Mouse (Mus musculus): ENCODE data around the gene Neto2. TPM values are rescaled to one million over a fixed set of nuclear protein-coding genes. Genes with fewer than 3 reads are reported as not detected.

The Neto2 gene
- 9.2 and 10.2 TPM in 2 replicates for polyA plus RNA-seq (2015; fragmentation: Nextera tagmentation; extraction: Ambion mirVana)

DNA sequence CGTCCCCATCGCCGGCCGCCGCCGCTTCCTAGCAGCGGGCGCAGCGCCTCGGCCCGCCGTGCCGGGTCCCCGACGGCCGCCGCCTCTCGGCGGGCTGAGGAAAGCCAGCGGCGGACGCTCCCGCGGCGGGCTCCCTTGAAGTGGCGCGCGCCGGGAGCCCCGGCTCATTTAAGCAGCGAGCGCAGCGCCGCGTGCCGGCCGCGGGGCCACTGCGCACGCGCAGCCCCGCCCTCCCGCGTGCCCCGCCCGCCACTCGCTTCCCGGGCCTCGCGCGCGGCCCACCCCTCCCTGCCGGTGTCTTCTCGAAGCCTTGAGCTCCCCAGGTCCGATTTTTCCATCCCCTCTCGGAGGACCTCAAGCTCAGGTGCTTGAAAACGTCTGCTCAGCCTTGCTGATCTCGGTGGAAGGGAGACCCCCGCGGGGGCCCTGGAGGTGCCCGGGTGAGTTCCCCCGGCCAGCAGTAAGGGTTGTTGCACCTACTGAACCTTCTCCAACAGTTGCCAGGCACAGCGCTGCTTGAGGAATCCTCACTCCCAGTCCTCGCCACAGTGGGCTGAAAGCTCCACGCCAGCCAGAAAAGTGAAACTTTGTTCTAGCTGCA is at the start of gene Neto2:
Gene Neto2, minus strand, starts transcription at position 174 of the 601 bp plus-strand sequence.
- Histone ChIP-seq H3K9ac (peak within 1 kb of the TSS; percentile 86), H3K27me3 (peaks cover 20% of the 10 kb centered on the region), H3K9me3 (no peaks in the 10 kb centered on the region), H3K4me1 (peaks cover 5% of the 10 kb centered on the region; the same call in 1 of the 2 replicates), H3K4me2 (peak within 1 kb of the TSS; percentile 87), H3K27ac (peak within 1 kb of the TSS; percentile 87), H3K36me3 (no peaks in the 10 kb centered on the region), H3K4me3 (peak within 1 kb of the TSS; percentile 73)
- ATAC-seq (ENCODE audit: insufficient number of reproducible peaks, insufficient read depth, low FRiP score, low TSS enrichment, low read depth): peak; percentile 89
- 6% methylated on average over 43 of the region's 65 CpGs for WGBS

DNA sequence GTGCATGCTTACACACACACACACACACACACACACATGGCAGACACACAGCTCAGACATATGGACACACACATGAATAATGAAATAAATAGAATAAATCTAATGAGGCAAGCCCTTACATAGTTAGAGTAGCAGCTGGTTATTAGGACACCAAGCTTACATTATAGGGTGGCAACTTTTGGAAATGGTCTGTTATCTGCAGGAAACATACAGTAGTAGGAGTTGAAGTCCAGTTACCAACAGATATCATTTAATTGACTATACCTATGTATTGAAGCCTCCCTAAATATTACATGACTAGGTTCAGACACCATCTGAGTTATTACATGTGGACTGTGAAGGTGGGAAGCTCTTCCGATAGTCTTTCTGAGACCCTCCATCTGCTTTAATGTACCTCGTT is 44.3 kb upstream of the Neto2 start:
- no peak overlapping the region for H3K27ac ChIP-seq
- H3K27me3 ChIP-seq: no peaks in the 10 kb centered on the region
- H3K4me2 ChIP-seq: no peak overlapping the region
- no peak overlapping the region for H3K9ac ChIP-seq
- no peaks in the 10 kb centered on the region for H3K4me1 ChIP-seq
- no peaks in the 10 kb centered on the region for H3K9me3 ChIP-seq
- H3K36me3 ChIP-seq: peaks cover 9% of the 10 kb centered on the region; the same call in 1 of the 2 replicates
- ATAC-seq (ENCODE audit: insufficient number of reproducible peaks, insufficient read depth, low FRiP score, low TSS enrichment, low read depth): no peak
- 90% methylated on average over 2 of the region's 2 CpGs for WGBS
- no peak overlapping the region for H3K4me3 ChIP-seq

DNA sequence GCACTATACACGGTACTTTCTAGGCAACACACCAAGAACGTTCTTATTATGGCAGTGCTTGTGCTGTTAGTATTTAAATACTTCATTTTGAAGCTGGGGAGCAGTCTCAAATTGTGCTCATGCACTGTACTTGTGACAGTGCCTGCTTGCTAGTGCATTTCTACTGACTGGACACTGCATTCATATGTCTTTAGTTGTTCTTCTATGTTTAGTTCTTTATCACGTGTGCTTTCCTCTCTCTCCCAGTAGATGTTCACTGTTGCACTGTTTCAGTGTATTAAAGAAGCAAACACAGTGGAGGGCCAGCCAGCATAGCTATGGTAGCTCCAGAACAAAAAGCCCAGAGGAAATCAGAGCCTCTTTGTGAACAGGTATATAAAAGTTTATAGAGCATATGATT is 29.8 kb upstream of the Neto2 start:
- 90% methylated on average over 3 of the region's 3 CpGs for WGBS
- no peaks in the 10 kb centered on the region for H3K9me3 ChIP-seq

DNA sequence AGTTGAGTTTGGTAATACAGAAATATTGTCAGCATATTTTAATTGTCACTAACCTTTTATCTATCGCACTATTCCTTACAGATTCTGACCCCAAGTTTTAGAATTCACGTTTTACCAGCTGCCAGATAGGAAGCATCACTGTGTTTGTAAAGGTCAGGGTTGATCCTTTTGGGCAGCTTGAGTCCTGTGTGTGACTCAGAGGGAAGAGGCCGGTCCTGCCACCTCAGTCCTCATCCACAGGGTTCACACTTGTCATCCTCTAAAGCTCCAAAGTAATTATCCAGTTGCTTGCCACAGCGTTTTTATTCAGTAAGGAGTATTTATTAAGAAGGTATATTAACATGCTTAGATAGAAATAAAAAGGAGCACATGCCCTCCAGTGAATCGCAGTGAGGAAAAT is 16.5 kb upstream of the Neto2 start:
- H3K36me3 ChIP-seq: peaks cover 20% of the 10 kb centered on the region
- ATAC-seq (ENCODE audit: insufficient number of reproducible peaks, insufficient read depth, low FRiP score, low TSS enrichment, low read depth): no peak
- no peaks in the 10 kb centered on the region for H3K27me3 ChIP-seq
- H3K9ac ChIP-seq: no peak overlapping the region
- no peak overlapping the region for H3K27ac ChIP-seq
- 84% methylated on average over 5 of the region's 5 CpGs for WGBS
- H3K4me3 ChIP-seq: no peak overlapping the region
- no peaks in the 10 kb centered on the region for H3K4me1 ChIP-seq
- H3K9me3 ChIP-seq: no peaks in the 10 kb centered on the region
- no peak overlapping the region for H3K4me2 ChIP-seq

More for the DNA sequence above, 29.8 kb upstream of the Neto2 start:
- Histone ChIP-seq H3K4me3 (no peak overlapping the region), H3K36me3 (peaks cover 18% of the 10 kb centered on the region), H3K4me1 (no peaks in the 10 kb centered on the region), H3K9ac (no peak overlapping the region), H3K4me2 (no peak overlapping the region), H3K27me3 (no peaks in the 10 kb centered on the region), H3K27ac (no peak overlapping the region)
- ATAC-seq (ENCODE audit: insufficient number of reproducible peaks, insufficient read depth, low FRiP score, low TSS enrichment, low read depth): no peak

DNA sequence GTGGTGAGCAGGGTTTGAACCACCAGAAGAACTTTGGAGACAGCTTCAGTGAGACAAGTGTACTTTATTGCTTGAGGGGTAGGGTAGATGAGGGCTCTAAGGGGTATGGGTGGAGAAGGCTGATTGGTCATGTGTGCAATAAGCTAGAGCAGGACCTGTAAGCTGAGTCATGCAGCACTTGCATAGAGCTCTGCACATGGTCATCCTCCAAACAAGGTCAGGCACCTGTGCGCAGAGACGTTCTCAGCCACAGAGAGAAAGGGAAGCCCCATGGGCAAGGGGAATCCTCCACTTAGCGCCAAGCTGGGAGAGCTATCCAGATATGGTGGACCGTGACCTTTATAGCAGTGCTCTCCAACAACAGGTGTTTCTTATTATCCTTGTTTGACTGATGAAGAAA is 16.0 kb upstream of the Neto2 start:
- WGBS: 80% methylated on average over 4 of the region's 4 CpGs

DNA sequence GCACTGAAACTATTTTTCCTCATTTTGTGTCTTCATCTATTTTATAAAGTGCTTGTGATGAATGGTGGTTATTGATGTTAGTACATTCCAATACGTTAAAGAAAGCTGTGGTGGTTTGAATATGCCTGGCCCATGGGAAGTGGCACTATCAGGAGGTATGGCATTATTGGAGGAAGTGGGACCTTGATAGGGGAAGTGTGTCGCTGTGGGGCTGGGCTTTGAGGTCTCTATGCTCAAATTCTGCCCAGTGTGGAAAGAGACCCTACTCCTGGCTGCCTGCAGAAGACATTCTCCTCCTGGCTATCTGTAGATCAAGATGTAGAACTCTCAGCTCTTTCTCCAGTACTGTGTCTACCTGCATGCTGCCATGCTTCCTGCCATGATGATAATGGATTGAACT is 6.3 kb upstream of the Neto2 start:
- WGBS: 80% methylated on average over 2 of the region's 2 CpGs
- ATAC-seq (ENCODE audit: insufficient number of reproducible peaks, insufficient read depth, low FRiP score, low TSS enrichment, low read depth): no peak
- Histone ChIP-seq H3K4me3 (no peak overlapping the region), H3K36me3 (no peaks in the 10 kb centered on the region), H3K9me3 (no peaks in the 10 kb centered on the region), H3K4me2 (no peak overlapping the region), H3K27ac (no peak overlapping the region), H3K4me1 (no peaks in the 10 kb centered on the region), H3K27me3 (peaks cover 14% of the 10 kb centered on the region), H3K9ac (no peak overlapping the region)

More for the DNA sequence above, 16.0 kb upstream of the Neto2 start:
- ATAC-seq (ENCODE audit: insufficient number of reproducible peaks, insufficient read depth, low FRiP score, low TSS enrichment, low read depth): no peak
- no peaks in the 10 kb centered on the region for H3K27me3 ChIP-seq
- H3K27ac ChIP-seq: no peak overlapping the region
- no peaks in the 10 kb centered on the region for H3K9me3 ChIP-seq
- no peak overlapping the region for H3K9ac ChIP-seq
- no peak overlapping the region for H3K4me3 ChIP-seq
- peaks cover 18% of the 10 kb centered on the region for H3K36me3 ChIP-seq
- no peaks in the 10 kb centered on the region for H3K4me1 ChIP-seq
- no peak overlapping the region for H3K4me2 ChIP-seq

DNA sequence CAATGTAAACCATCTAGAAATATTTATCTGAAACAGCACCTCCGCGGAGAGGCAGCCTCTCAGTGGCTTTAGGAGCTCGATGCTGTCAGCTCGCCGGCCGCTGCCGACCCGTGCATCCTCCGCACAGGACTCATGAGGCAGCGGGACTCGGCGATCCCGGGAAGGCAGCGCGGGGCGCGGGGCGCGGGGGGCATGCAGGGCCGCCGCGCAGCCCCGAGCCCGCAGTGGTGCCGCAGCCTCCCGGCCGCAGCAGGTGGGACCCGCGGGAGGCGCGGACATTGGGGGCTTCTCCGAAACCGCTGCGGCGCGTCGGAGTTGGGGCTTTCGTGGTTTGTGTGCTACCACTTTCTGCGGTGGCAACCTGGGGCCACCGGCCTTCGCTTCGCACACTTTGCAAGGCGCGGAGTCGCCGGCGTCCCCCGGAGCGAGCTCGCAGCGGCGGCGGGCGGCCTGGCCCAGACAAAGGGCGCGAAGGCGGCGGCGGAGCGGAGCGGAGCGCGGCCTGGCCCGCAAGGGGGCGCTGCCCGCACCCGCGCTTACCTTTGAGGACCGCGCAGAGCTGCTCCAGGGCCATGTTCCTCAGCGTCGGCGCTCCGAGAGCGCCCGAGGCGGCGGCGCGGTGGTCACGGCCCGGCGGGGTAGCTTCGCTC is 498 bp downstream of the Neto2 start:
- Histone ChIP-seq H3K27ac (peak overlapping the region; percentile 87), H3K4me3 (peak overlapping the region; percentile 73), H3K9ac (peak overlapping the region; percentile 86), H3K4me1 (peaks cover 5% of the 10 kb centered on the region; the same call in 1 of the 2 replicates), H3K9me3 (no peaks in the 10 kb centered on the region), H3K36me3 (no peaks in the 10 kb centered on the region), H3K27me3 (peaks cover 20% of the 10 kb centered on the region), H3K4me2 (peak overlapping the region; percentile 87)
- ATAC-seq (ENCODE audit: insufficient number of reproducible peaks, insufficient read depth, low FRiP score, low TSS enrichment, low read depth): peak; percentile 93
- under 1% methylated on average over 64 of the region's 84 CpGs for WGBS

DNA sequence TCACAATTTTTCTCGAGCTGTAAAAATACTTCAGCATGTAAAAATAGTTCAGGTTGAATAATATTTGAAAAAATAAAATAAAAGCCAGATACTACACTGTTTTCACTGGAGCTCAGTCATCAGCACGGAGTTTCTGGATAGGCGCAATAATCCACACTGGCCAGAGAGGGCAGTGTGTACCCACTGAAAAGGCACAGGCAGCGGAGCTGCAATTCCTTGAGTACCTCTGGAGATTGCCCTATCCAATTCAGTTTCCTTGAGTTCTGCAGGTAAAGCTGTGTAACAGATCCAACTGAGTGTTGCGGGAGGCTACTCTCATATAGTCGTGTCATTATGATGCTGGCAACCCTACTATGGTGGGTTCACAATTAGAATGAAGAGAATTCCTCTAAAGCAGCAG is 1.7 kb downstream of the Neto2 start:
- WGBS: under 1% methylated on average over 6 of the region's 6 CpGs
- Histone ChIP-seq H3K4me3 (peak overlapping the region; percentile 20; the same call in 1 of the 2 replicates), H3K36me3 (no peaks in the 10 kb centered on the region), H3K27ac (no peak overlapping the region), H3K27me3 (peaks cover 17% of the 10 kb centered on the region), H3K4me2 (peak overlapping the region; percentile 48), H3K9me3 (no peaks in the 10 kb centered on the region), H3K9ac (no peak overlapping the region), H3K4me1 (peaks cover 5% of the 10 kb centered on the region; the same call in 1 of the 2 replicates)
- no peak for ATAC-seq (ENCODE audit: insufficient number of reproducible peaks, insufficient read depth, low FRiP score, low TSS enrichment, low read depth)

DNA sequence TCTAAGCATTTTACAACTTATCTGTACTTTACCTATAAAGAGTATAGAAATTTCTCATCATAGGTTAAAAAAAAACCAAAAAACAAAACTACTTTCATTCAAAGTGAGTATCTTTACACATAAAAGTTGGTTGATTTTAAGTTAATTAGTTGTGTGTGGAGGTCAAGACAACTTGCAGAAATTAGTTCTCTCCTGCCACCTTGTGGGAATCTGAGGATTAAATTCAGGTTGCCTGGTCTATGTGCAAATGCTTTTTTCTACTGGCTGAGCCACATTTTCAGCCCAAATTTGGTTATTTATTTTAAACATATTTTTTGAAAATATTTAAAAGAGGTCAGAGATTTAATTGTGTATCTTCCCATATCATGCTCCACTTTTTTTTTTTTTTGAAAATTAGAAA is 35.6 kb downstream of the Neto2 start:
- H3K27ac ChIP-seq: no peak overlapping the region
- H3K4me2 ChIP-seq: no peak overlapping the region
- H3K4me1 ChIP-seq: no peaks in the 10 kb centered on the region
- no peaks in the 10 kb centered on the region for H3K27me3 ChIP-seq
- no peak overlapping the region for H3K9ac ChIP-seq
- no peak overlapping the region for H3K4me3 ChIP-seq
- H3K36me3 ChIP-seq: no peaks in the 10 kb centered on the region
- H3K9me3 ChIP-seq: no peaks in the 10 kb centered on the region
- ATAC-seq (ENCODE audit: insufficient number of reproducible peaks, insufficient read depth, low FRiP score, low TSS enrichment, low read depth): no peak

DNA sequence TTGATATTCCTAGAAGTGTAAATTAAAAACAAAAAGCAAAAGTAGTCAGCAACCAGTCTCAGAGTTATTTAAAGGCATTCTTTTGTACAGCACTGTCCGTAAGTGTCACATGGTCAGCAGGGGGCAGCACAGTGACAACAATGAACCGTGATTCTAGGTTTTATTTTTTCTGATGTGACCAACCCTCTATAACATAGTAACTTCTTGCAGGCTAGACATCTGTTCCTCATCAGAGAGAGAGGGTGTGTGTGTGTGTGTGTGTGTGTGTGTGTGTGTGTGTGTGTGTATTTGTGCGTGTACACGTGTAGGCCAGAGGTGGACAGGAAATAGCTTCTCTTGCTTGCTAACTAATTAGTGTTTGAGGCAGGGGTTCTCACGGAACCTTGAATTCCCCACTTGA is 38.7 kb downstream of the Neto2 start:
- no peaks in the 10 kb centered on the region for H3K9me3 ChIP-seq
- no peak overlapping the region for H3K9ac ChIP-seq
- H3K36me3 ChIP-seq: 0 out of 2 replicates have a peak, but pooled peaks cover 3% of the 10 kb centered on the region
- H3K4me2 ChIP-seq: no peak overlapping the region
- ATAC-seq (ENCODE audit: insufficient number of reproducible peaks, insufficient read depth, low FRiP score, low TSS enrichment, low read depth): no peak
- 35% methylated on average over 5 of the region's 5 CpGs for WGBS
- no peaks in the 10 kb centered on the region for H3K4me1 ChIP-seq
- H3K4me3 ChIP-seq: no peak overlapping the region
- no peaks in the 10 kb centered on the region for H3K27me3 ChIP-seq
- H3K27ac ChIP-seq: no peak overlapping the region

DNA sequence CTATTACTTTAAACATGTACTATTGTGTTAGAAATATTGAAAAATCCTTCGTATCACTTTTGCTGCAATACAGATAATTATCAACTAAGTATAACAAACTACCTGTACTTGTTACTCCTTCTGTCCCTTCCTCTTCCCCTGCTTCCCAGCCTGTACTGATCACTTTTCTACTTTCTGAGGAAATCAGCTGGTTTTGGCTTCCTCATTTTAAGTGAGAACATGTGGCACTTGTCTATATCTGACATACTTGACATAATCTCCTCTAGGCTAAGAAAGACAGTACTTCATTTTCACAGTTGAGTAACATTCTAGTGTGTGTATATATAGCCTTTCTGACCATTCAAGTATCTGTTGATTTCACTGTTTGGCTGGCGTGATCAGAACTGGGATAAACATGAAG is 49.5 kb downstream of the Neto2 start:
- WGBS: 79% methylated on average over 2 of the region's 2 CpGs

DNA sequence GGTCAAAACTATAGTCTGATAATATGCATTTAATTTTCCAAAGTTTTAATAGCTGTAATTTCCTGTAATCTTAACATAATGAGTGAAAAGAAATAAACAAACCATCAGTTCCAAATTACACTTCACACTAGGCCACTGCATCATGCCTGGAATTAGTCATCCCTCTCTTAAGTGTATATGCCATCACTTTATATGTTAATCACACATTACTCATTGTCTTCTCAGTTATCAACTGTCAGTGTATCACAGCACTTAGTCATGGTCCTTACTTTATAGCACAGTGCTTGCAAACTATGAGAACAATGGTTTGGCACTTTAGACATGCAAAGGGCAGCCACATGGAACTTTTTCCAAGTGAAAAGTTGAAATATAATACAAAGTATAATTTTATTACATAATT is 52.2 kb downstream of the Neto2 start:
- H3K4me3 ChIP-seq: no peak overlapping the region
- no peaks in the 10 kb centered on the region for H3K4me1 ChIP-seq
- no peak overlapping the region for H3K9ac ChIP-seq
- no peak overlapping the region for H3K27ac ChIP-seq
- no peaks in the 10 kb centered on the region for H3K9me3 ChIP-seq
- H3K36me3 ChIP-seq: peaks cover 16% of the 10 kb centered on the region
- no peaks in the 10 kb centered on the region for H3K27me3 ChIP-seq
- no peak overlapping the region for H3K4me2 ChIP-seq
- ATAC-seq (ENCODE audit: insufficient number of reproducible peaks, insufficient read depth, low FRiP score, low TSS enrichment, low read depth): no peak

More for the DNA sequence above, 49.5 kb downstream of the Neto2 start:
- Histone ChIP-seq H3K9ac (no peak overlapping the region), H3K4me1 (no peaks in the 10 kb centered on the region), H3K9me3 (no peaks in the 10 kb centered on the region), H3K4me3 (no peak overlapping the region), H3K27ac (no peak overlapping the region), H3K27me3 (no peaks in the 10 kb centered on the region), H3K4me2 (no peak overlapping the region), H3K36me3 (peaks cover 5% of the 10 kb centered on the region; the same call in 1 of the 2 replicates)
- ATAC-seq (ENCODE audit: insufficient number of reproducible peaks, insufficient read depth, low FRiP score, low TSS enrichment, low read depth): no peak

Data from embryonic facial prominence, embryonic 13.5 days (tissue).